Mouse (Mus musculus) MEL (cell line): ENCODE measurements at regions not wholly inside any gene's neighbourhood (a gene's known extent, or its start where the extent isn't known, plus 50 kb on each side); places are given as distances from the start of the nearest gene placed in this dataset.

Experiments used
- DNase-seq: peaks from one replicate; pipeline ENCODE4 v3.0.0; 2011; ENCODE audit warnings: low read depth, low spot score
- H3K27ac ChIP-seq: 2 replicates; pipeline ENCODE4 v1.5.1; 2012; ENCODE audit warnings: low read depth, mild to moderate bottlenecking, control low read depth, low read length, moderate library complexity; ENCODE audit not compliant: control insufficient read depth
- H3K27me3 ChIP-seq, 2 experiments: fragments of 150-350 bp in 1 of 2; sonication (generic) in 1 of 2; 2 replicates each; pipeline ENCODE4 v1.6.1; 2012; ENCODE audit warnings: low read length in 2 of 2, mild to moderate bottlenecking in 2 of 2, improper control_type of control experiment in 1 of 2, moderate library complexity in 1 of 2; ENCODE audit not compliant: insufficient read depth in 2 of 2, control insufficient read depth in 1 of 2
- H3K36me3 ChIP-seq, 2 experiments: 2 replicates each; pipeline ENCODE4 v1.6.1; 2012 to 2014; ENCODE audit warnings: low read length in 2 of 2, improper control_type of control experiment in 1 of 2, inconsistent platforms in 1 of 2, mild to moderate bottlenecking in 1 of 2; ENCODE audit not compliant: insufficient read depth in 2 of 2, control insufficient read depth in 1 of 2
- H3K4me1 ChIP-seq, 2 experiments: fragments of 150-350 bp in 1 of 2; sonication (generic) in 1 of 2; 2 replicates each; pipeline ENCODE4 v1.6.1; 2012; ENCODE audit warnings: low read length in 2 of 2, improper control_type of control experiment in 1 of 2, mild to moderate bottlenecking in 1 of 2; ENCODE audit not compliant: insufficient read depth in 2 of 2, control insufficient read depth in 1 of 2
- H3K4me3 ChIP-seq, 2 experiments: fragments of 150-350 bp in 1 of 2; sonication (generic) in 1 of 2; 2 replicates each; pipeline ENCODE4 v1.5.1; 2012; ENCODE audit warnings: low read depth in 2 of 2, low read length in 2 of 2, mild to moderate bottlenecking in 2 of 2, moderate library complexity in 2 of 2, control low read depth in 1 of 2, improper control_type of control experiment in 1 of 2; ENCODE audit not compliant: control insufficient read depth in 1 of 2, insufficient read depth in 1 of 2
- H3K79me2 ChIP-seq: 2 replicates; pipeline ENCODE4 v1.6.1; 2012; ENCODE audit warnings: mild to moderate bottlenecking, low read length, moderate library complexity; ENCODE audit not compliant: control insufficient read depth, poor library complexity, insufficient read depth
- H3K9ac ChIP-seq: 2 replicates; pipeline ENCODE4 v1.6.1; 2012; ENCODE audit warnings: low read depth, mild to moderate bottlenecking, control low read depth, low read length, moderate library complexity; ENCODE audit not compliant: control insufficient read depth, poor library complexity, severe bottlenecking
- H3K9me3 ChIP-seq: fragments of 150-350 bp; sonication (generic); replicated peaks from 2 replicates; pipeline ENCODE4 v1.6.1; 2012; ENCODE audit warnings: mild to moderate bottlenecking, low read length, improper control_type of control experiment, moderate library complexity; ENCODE audit not compliant: insufficient read depth
- BHLHE40 ChIP-seq: IDR thresholded peaks from 2 replicates; pipeline ENCODE4 v1.6.1; 2012; ENCODE audit warnings: low read depth, mild to moderate bottlenecking, inconsistent platforms, low read length, improper control_type of control experiment, borderline replicate concordance
- CHD1 ChIP-seq: IDR thresholded peaks from 2 replicates; pipeline ENCODE4 v1.6.1; 2012; ENCODE audit warnings: low read depth, mild to moderate bottlenecking, inconsistent platforms, low read length, improper control_type of control experiment
- CHD2 ChIP-seq: IDR thresholded peaks from 2 replicates; pipeline ENCODE4 v1.6.1; 2011; ENCODE audit warnings: low read length, improper control_type of control experiment
- CTCF ChIP-seq, 3 experiments: IDR thresholded peaks in 2 of 3; conservative IDR thresholded peaks in 1 of 3; 2 replicates each; pipeline ENCODE4 v1.5.1; 2011 to 2012; ENCODE audit warnings: low read length in 3 of 3, low read depth in 2 of 3, mild to moderate bottlenecking in 2 of 3, improper control_type of control experiment in 1 of 3, inconsistent platforms in 1 of 3, mixed read lengths in 1 of 3, moderate library complexity in 1 of 3; ENCODE audit not compliant: control insufficient read depth in 1 of 3, insufficient read depth in 1 of 3, poor library complexity in 1 of 3, severe bottlenecking in 1 of 3
- E2F4 ChIP-seq: IDR thresholded peaks from 2 replicates; pipeline ENCODE4 v1.6.1; 2011; ENCODE audit warnings: low read depth, low read length, improper control_type of control experiment, borderline replicate concordance
- EP300 ChIP-seq, 2 experiments: IDR thresholded peaks; 2 replicates each; pipeline ENCODE4 v1.6.1; 2011; ENCODE audit warnings: improper control_type of control experiment in 2 of 2, low read length in 2 of 2, low read depth in 1 of 2, mild to moderate bottlenecking in 1 of 2
- HCFC1 ChIP-seq: IDR thresholded peaks from 2 replicates; pipeline ENCODE4 v1.6.1; 2012; ENCODE audit warnings: low read depth, mild to moderate bottlenecking, inconsistent platforms, low read length, improper control_type of control experiment, moderate library complexity
- JUND ChIP-seq: IDR thresholded peaks from 2 replicates; pipeline ENCODE4 v1.6.1; 2011; ENCODE audit warnings: low read depth, mild to moderate bottlenecking, improper control_type of control experiment, low read length
- MAFK ChIP-seq: IDR thresholded peaks from 2 replicates; pipeline ENCODE4 v1.6.1; 2011; ENCODE audit warnings: low read depth, mild to moderate bottlenecking, low read length, improper control_type of control experiment, borderline replicate concordance
- MEF2A ChIP-seq: IDR thresholded peaks from 2 replicates; pipeline ENCODE4 v1.6.1; 2014; ENCODE audit warnings: low read depth, mild to moderate bottlenecking, inconsistent platforms, low read length, improper control_type of control experiment; ENCODE audit not compliant: poor library complexity, insufficient replicate concordance, severe bottlenecking; ENCODE audit errors: extremely low read depth
- MXI1 ChIP-seq: IDR thresholded peaks from 2 replicates; pipeline ENCODE4 v1.6.1; 2011; ENCODE audit warnings: mild to moderate bottlenecking, low read depth, low read length, improper control_type of control experiment
- MYB ChIP-seq: IDR thresholded peaks from 2 replicates; pipeline ENCODE4 v1.6.1; 2011; ENCODE audit warnings: mild to moderate bottlenecking, low read depth, low read length, improper control_type of control experiment
- NRF1 ChIP-seq: IDR thresholded peaks from 2 replicates; pipeline ENCODE4 v1.6.1; 2014; ENCODE audit warnings: low read depth, mild to moderate bottlenecking, inconsistent platforms, low read length, improper control_type of control experiment, moderate library complexity; ENCODE audit not compliant: poor library complexity, insufficient read depth, severe bottlenecking
- POLR2AphosphoS2 ChIP-seq: IDR thresholded peaks from 2 replicates; pipeline ENCODE4 v1.6.1; 2011; ENCODE audit warnings: low read length, improper control_type of control experiment
- POLR2AphosphoS5 ChIP-seq: IDR thresholded peaks from 2 replicates; pipeline ENCODE4 v1.6.1; 2012; ENCODE audit warnings: low read depth, borderline replicate concordance, mild to moderate bottlenecking, inconsistent platforms, low read length, moderate library complexity, mixed read lengths
- SMC3 ChIP-seq: IDR thresholded peaks from 2 replicates; pipeline ENCODE4 v1.6.1; 2011; ENCODE audit warnings: low read depth, low read length, improper control_type of control experiment
- TAL1 ChIP-seq: IDR thresholded peaks from 2 replicates; pipeline ENCODE4 v1.6.1; 2012; ENCODE audit warnings: mild to moderate bottlenecking, inconsistent platforms, low read length, moderate library complexity, mixed read lengths
- TCF12 ChIP-seq: IDR thresholded peaks from 2 replicates; pipeline ENCODE4 v1.6.1; 2014; ENCODE audit warnings: low read depth, mild to moderate bottlenecking, inconsistent platforms, low read length, improper control_type of control experiment, moderate library complexity
- UBTF ChIP-seq: IDR thresholded peaks from 2 replicates; pipeline ENCODE4 v1.6.1; 2012; ENCODE audit warnings: low read depth, mild to moderate bottlenecking, inconsistent platforms, low read length, improper control_type of control experiment, moderate library complexity, borderline replicate concordance; ENCODE audit not compliant: insufficient read depth

- no peaks in the 10 kb centered on the region for H3K4me1 ChIP-seq
- H3K9me3 ChIP-seq = no peaks in the 10 kb centered on the region
- H3K27me3 ChIP-seq = no peaks in the 10 kb centered on the region
- H3K79me2 ChIP-seq = no peaks in the 10 kb centered on the region
- DNase-seq = no peak
- no peak overlapping the region for H3K9ac ChIP-seq
- no peak overlapping the region for H3K27ac ChIP-seq
- H3K4me3 ChIP-seq = no peak overlapping the region
- no peaks in the 10 kb centered on the region for H3K36me3 ChIP-seq
- TF ChIP-seq POLR2AphosphoS5 (no peak), MXI1 (no peak), E2F4 (no peak), POLR2AphosphoS2 (no peak), CTCF (IDR thresholded peaks at IDR 0.05 in 2 of 3, conservative IDR thresholded peaks at IDR 0.05 in 1 of 3; ENCODE audit: control insufficient read depth in 1 of 3, insufficient read depth in 1 of 3, low read depth in 2 of 3, low read length in 3 of 3, poor library complexity in 1 of 3, severe bottlenecking in 1 of 3) (no peak), TAL1 (no peak), CHD2 (no peak), MAFK (no peak), EP300 (IDR thresholded peaks at IDR 0.05; ENCODE audit: low read depth in 1 of 2, low read length in 2 of 2) (no peak), JUND (no peak), CHD1 (no peak), TCF12 (no peak), SMC3 (no peak), MEF2A (no peak), HCFC1 (no peak), BHLHE40 (no peak), UBTF (no peak), MYB (no peak)
Observed at GRCm38 (mm10) chr3:148202148-148202547, 788.2 kb downstream of the Adgrl2 start.

DNA sequence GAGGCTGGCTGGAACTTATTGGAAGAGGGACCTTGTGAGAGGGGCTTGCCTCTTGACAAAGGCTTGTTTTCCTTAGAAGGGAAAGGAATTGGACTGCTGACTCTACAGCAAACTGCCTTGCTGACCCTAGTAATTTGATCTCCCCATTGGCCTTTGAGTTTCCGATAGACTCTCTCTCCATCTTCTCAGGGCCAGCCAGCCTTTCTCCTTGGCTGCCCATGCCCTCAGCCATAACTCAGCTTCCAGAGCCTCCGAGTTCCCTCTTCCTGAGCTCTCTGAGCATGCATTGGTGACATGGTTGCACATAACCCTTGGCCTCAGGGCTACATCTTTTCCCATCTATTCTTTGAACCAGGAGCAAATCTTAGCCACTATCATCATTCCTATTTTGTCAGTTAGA, 803.7 kb downstream of the Adgrl2 start:
- H3K4me1 ChIP-seq = no peaks in the 10 kb centered on the region
- no peak for TF ChIP-seq NRF1
- no peak for DNase-seq

More for the DNA sequence above, 803.7 kb downstream of the Adgrl2 start:
- no peaks in the 10 kb centered on the region for H3K36me3 ChIP-seq
- no peaks in the 10 kb centered on the region for H3K9me3 ChIP-seq
- H3K4me3 ChIP-seq = no peak overlapping the region
- no peaks in the 10 kb centered on the region for H3K79me2 ChIP-seq
- H3K27me3 ChIP-seq = no peaks in the 10 kb centered on the region; a peak in 1 of 4 replicates
- no peak overlapping the region for H3K9ac ChIP-seq
- H3K27ac ChIP-seq = no peak overlapping the region
